Mouse (Mus musculus) left cerebral cortex, adult 9 months (tissue): ENCODE data around the gene Abi2.

Experiments used
- DNase-seq, 2 experiments: peaks; one replicate each; pipeline ENCODE4 v3.0.0; 2022; ENCODE audit warnings: low spot score in 2 of 2

The Abi2 gene

DNA sequence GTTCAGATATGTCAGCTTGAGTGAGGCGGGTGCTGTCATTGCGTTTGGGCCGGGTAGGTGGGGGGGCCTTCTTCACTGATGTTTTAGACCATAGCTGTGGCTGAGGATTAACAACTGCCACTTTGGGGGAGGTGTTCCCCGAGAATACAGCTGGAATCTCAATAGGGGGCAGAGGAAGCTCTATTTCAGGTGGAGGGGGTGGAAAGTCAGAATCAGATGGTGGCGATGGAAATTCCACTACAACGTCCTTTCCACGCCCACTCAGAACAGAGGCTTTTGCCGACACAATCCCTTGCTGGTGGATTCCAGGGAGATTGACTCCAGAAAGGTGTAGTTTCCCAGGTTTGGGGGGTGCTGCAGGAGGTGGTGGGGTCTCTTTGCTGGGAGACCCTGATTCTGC lies 79.2 kb downstream of the Abi2 start:
- peak in 1 of 2 experiments; percentile 39 for DNase-seq

DNA sequence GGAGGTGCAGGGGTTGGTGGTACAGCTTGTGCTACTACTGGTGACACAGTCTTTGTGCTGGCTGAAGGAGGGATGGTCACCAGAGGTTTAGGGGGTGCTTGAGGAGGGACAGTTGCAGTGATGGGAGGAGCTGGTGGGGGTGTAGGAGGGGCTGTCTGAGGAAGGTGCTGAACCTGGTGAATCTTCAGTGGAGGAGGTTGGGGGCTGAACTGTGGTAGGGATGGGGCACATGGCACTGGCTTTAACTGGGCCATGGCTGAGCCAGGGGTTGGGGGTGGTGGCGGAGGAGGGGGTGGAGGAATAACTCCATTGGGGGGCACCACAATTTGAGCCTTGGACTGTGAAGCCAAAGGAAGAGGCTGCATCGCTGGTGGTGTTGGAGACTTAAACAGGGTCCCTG lies 80.2 kb downstream of the Abi2 start:
- no peak for DNase-seq

DNA sequence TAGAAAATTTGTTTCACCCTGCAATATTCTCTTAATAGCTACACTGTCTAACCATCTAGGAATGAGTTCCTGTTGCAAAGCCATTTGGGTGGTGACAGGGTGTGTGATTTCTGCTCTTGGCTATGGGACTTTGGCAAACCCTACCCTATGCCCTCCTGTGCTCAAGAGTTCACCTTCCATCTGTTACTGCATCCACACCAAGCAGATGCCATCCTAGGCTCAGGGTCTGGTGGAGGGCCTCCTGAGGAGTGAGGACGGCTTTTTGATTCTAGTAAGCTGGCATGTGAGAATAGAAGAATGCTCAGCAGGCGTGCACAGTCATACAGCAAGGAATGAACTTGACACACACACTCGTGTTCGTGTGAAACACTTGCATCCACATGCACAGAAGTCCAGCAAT lies 81.1 kb downstream of the Abi2 start:
- no peak for DNase-seq

DNA sequence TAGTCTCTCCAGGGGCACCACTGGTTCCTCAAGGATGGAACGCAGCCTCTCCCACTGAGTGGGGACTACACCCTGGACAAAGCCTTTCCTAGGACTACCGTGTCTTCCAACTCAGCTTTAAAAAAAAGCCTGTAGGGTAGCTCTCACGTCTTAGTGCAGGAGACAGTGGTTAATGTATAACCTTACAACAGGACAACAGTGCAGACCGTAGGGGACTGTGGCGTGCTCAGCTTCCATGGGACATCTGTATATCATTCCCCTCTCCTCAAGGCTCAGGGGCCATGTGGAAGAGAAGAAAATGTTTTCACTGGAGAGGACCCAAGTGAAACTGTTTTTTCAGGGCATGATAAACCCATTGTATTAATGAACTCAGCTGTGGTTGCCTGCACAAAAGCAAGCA lies 83.0 kb downstream of the Abi2 start:
- DNase-seq, result no peak

DNA sequence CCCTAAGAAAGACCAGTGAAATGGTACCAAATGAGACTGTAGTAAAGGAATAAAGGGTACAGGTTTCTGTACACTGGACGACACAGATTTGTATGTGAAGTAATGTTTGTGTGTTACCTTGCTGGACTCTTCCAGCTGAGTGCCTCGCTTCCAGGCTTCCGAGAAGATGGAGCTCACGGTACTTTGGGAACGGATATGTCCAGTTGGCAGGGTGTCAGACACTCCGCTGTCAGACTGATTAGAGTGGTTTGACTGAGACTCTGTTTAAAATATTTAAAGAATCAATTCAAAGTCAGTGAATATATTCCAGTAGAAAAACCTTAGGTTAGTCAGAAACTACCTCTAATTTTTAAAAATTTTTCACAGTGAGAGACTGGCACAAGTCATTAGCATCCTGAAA lies 84.0 kb downstream of the Abi2 start:
- no peak for DNase-seq

DNA sequence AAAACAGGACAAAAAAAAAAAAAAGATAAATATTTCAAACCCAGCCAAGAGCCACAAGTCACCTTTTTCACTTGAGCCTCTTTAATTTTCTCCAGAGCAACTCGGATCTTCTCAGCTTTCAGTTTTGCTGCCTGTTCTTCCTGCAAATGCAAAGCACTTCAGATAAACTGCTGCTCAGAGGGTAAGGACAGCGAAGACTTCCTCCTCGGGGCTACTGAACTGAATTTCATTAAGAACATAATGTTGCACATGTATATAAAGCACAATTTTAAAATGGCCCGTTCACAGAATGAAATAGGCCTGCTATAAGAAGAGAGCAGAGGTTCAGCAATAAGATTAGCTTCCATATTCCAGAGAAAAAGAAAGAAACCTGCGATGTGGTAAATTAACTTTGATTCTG lies 94.0 kb downstream of the Abi2 start:
- DNase-seq, result no peak

DNA sequence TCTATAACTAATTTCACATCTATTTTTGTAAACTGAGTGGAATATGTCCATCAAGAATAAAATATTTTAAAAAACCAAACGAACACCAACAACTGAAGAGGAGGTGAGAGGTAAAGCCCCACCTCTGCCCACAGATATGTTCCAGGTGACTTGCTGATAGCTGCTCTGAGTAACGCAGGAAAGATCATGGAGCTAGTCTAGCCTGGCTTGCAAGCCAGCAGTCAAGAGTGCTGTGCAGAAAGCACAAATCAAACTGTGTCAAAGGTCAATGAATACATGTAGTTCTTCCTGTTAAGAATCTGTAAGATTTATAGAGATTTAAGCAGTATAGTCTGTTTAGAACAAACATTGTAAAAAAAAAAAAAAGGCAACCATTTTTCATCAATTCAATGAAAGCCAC lies 101.2 kb downstream of the Abi2 start:
- no peak for DNase-seq

DNA sequence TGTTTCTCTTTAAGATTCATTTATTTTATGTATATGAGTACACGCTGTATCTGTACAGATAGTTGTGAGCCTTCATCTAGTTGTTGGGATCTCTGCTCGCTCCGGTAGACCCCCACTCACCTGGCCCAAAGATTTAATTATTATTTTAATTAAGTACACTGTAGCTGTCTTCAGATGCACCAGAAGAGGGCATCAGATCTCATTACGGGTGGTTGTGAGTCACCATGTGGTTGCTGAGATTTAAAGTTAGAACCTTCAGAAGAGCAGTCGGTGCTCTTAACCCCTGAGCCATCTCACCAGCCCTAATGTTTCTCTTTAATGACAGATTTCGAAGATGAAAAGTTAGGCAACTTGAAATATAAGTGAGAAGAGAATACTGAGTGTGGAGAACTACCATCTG lies 120.7 kb downstream of the Abi2 start:
- DNase-seq, result no peak

DNA sequence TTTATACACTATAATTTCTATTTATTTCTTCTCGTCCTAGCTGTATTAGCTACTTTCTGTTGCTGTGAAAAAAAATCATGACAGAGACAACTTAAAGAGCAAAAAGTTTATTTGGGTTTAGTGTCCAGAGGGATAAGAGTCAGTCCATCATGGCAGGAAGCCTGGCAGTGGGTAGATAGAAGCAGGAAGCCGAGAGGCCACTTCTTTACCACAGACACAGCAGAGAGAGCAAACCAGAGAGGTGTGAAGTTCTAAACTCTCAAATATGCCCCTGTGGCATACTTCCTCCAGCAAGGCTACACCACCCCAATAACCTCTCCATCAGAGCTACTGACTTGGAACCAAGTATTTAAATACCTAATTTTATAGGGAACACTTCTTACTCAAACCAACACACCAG lies 121.2 kb downstream of the Abi2 start:
- DNase-seq, result no peak
